Mouse (Mus musculus) ES-CJ7 (cell line): ENCODE data around the gene Kars.

Experiments
- DNase-seq: peaks from one replicate; pipeline ENCODE4 v3.0.0; 2011; ENCODE audit warnings: low read depth, low spot score

Gene Kars

GRCm38 (mm10) chr8:111982116-111982515, 29.0 kb downstream of the Kars start:
- DNase-seq = peak; percentile 78

GRCm38 (mm10) chr8:111978147-111978546, 33.0 kb downstream of the Kars start:
- no peak for DNase-seq

GRCm38 (mm10) chr8:111976326-111976725, 34.8 kb downstream of the Kars start:
- no peak for DNase-seq

- DNase-seq = no peak
These were observed 35.4 kb downstream of the Kars start for GRCm38 (mm10) chr8:111975706-111976105.

GRCm38 (mm10) chr8:111974138-111974537, 37.0 kb downstream of the Kars start:
- DNase-seq = no peak

- DNase-seq = peak; percentile 85
These were observed 42.1 kb downstream of the Kars start for GRCm38 (mm10) chr8:111968991-111969390.

GRCm38 (mm10) chr8:111968541-111968940, 42.6 kb downstream of the Kars start:
- DNase-seq = peak; percentile 53

GRCm38 (mm10) chr8:111967246-111967870, 43.8 kb downstream of the Kars start:
- DNase-seq = peak; percentile 81

- peak; percentile 73 for DNase-seq
These were observed 46.1 kb downstream of the Kars start for GRCm38 (mm10) chr8:111964849-111965561.

GRCm38 (mm10) chr8:111964351-111964750, 46.8 kb downstream of the Kars start:
- no peak for DNase-seq

- DNase-seq = peak; percentile 87
These were observed 47.6 kb downstream of the Kars start for GRCm38 (mm10) chr8:111963546-111963945.

GRCm38 (mm10) chr8:111963091-111963490, 48.0 kb downstream of the Kars start:
- no peak for DNase-seq

GRCm38 (mm10) chr8:111962589-111962988, 48.5 kb downstream of the Kars start:
- DNase-seq = no peak

- peak; percentile 70 for DNase-seq
These were observed 49.8 kb downstream of the Kars start for GRCm38 (mm10) chr8:111961330-111961729.

GRCm38 (mm10) chr8:111960591-111961321, 50.4 kb downstream of the Kars start:
- peak; percentile 52 for DNase-seq

GRCm38 (mm10) chr8:111957231-111957630, 53.9 kb downstream of the Kars start:
- DNase-seq = no peak

GRCm38 (mm10) chr8:111955879-111956278, 55.2 kb downstream of the Kars start:
- no peak for DNase-seq

GRCm38 (mm10) chr8:111954844-111955594, 56.1 kb downstream of the Kars start:
- no peak for DNase-seq

GRCm38 (mm10) chr8:111951936-111952335, 59.2 kb downstream of the Kars start:
- DNase-seq = no peak

GRCm38 (mm10) chr8:111951317-111951716, 59.8 kb downstream of the Kars start:
- peak; percentile 51 for DNase-seq

GRCm38 (mm10) chr8:111950846-111951245, 60.3 kb downstream of the Kars start:
- DNase-seq = no peak

- no peak for DNase-seq
These were observed 63.2 kb downstream of the Kars start for GRCm38 (mm10) chr8:111947954-111948353.
